Mouse (Mus musculus) embryonic fibroblast, embryonic 13.5 days (primary cell): ENCODE measurements around the gene Xrcc4.

ENCODE experiments used
- CTCF ChIP-seq: IDR thresholded peaks from 2 replicates; pipeline ENCODE4 v1.5.1; 2011; ENCODE audit warnings: mild to moderate bottlenecking, control low read depth, low read length, moderate library complexity, borderline replicate concordance; ENCODE audit not compliant: insufficient read depth
- POLR2A ChIP-seq: IDR thresholded peaks from 2 replicates; pipeline ENCODE4 v1.6.1; 2011; ENCODE audit warnings: low read depth, mild to moderate bottlenecking, control low read depth, low read length, moderate library complexity

DNA sequence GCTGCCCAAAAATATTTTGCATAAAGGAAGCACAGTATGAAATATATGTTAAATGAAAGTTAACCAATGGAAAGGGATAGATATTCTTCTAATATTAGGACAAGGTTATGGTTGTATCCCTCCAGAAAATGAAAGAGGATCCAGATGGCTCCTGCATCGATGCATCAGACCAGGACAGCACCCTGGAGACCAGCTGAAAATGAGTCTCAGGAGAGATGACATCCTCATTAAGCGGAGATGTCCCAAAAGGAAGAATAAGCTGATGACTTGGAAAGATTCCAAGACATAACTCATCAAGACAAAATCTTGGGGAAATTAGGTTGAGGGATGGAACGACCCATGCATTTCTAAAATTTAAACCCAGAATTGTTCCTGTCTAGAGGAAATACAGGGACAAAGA, 37.0 kb downstream of the Xrcc4 start:
- TF ChIP-seq POLR2A = no peak
- no peak for TF ChIP-seq CTCF
